Mouse (Mus musculus) kidney, embryonic 16.5 days (tissue): ENCODE results near the gene Pprc1. TPM values are rescaled to one million over a fixed set of nuclear protein-coding genes. Genes with fewer than 3 reads are reported as not detected.
A peak's percentile ranks its signal among the peaks of the same experiment; 100 is the strongest.

Source experiments
- ATAC-seq: fragments of 200-750 bp; cut with Nextera tagmentation; 2 replicates; pipeline ENCODE4 v1.8.0; 2017; ENCODE audit warnings: moderate TSS enrichment; ENCODE audit not compliant: low FRiP score, low TSS enrichment
- H3K27ac ChIP-seq: fragments of 300-500 bp; sonication (generic); 2 replicates; pipeline ENCODE4 v1.5.1; 2014; ENCODE audit warnings: low read length
- H3K27me3 ChIP-seq: fragments of 300-500 bp; sonication (generic); 2 replicates; pipeline ENCODE4 v1.6.1; 2014; ENCODE audit warnings: low read length, control low read depth, mixed read lengths; ENCODE audit not compliant: insufficient read depth
- H3K36me3 ChIP-seq: fragments of 300-500 bp; sonication (generic); 2 replicates; pipeline ENCODE4 v1.6.1; 2014; ENCODE audit warnings: low read length, control low read depth, mixed read lengths; ENCODE audit not compliant: insufficient read depth
- H3K4me1 ChIP-seq: fragments of 300-500 bp; sonication (generic); 2 replicates; pipeline ENCODE4 v1.6.1; 2014; ENCODE audit warnings: low read length, control low read depth, mixed read lengths; ENCODE audit not compliant: insufficient read depth
- H3K4me2 ChIP-seq: fragments of 300-500 bp; sonication (generic); replicated peaks from 2 replicates; pipeline ENCODE4 v1.6.1; 2014; ENCODE audit warnings: low read depth, low read length
- H3K4me3 ChIP-seq: fragments of 300-500 bp; sonication (generic); 2 replicates; pipeline ENCODE4 v1.5.1; 2014; ENCODE audit warnings: mild to moderate bottlenecking, low read length
- H3K9ac ChIP-seq: fragments of 300-500 bp; sonication (generic); replicated peaks from 2 replicates; pipeline ENCODE4 v1.6.1; 2014; ENCODE audit warnings: low read length
- H3K9me3 ChIP-seq: fragments of 300-500 bp; sonication (generic); 2 replicates; pipeline ENCODE4 v1.6.1; 2016; ENCODE audit warnings: low read length, control low read depth
- WGBS: fragments of 180-500 bp; shearing (Covaris S2); extraction: QIAGEN DNeasy Blood & Tissue Kit; methylation state at CpG from one replicate; pipeline ENCODE4 v1.1.7; 2014; 5-methylcytosine and 5-hydroxymethylcytosine counted together
- polyA plus RNA-seq: library from polyadenylated mRNA; unstranded; fragments of >200 nt; fragmentation: Nextera tagmentation; extraction: Ambion mirVana; gene quantifications from 2 replicates; pipeline ENCODE4 v1.2.1, GENCODE M21; 2015

The Pprc1 gene
- polyA plus RNA-seq, 1 experiment from 2014 or later, result 34.2 TPM

GRCm38 (mm10) chr19:46032731-46033510 lies 11.8 kb upstream of the Pprc1 start:
- no peak overlapping the region for H3K9ac ChIP-seq
- H3K36me3 ChIP-seq, result peaks cover 69% of the 10 kb centered on the region

GRCm38 (mm10) chr19:46033911-46034310 lies 10.8 kb upstream of the Pprc1 start:
- Histone ChIP-seq H3K27me3 (no peaks in the 10 kb centered on the region), H3K36me3 (peaks cover 69% of the 10 kb centered on the region), H3K4me1 (peaks cover 23% of the 10 kb centered on the region), H3K9ac (no peak overlapping the region), H3K4me2 (no peak overlapping the region), H3K4me3 (no peak overlapping the region), H3K27ac (no peak overlapping the region), H3K9me3 (0 out of 2 replicates have a peak, but pooled peaks cover 7% of the 10 kb centered on the region)
- no peak for ATAC-seq
- 95% methylated on average over 11 of the region's 11 CpGs for WGBS

More at GRCm38 (mm10) chr19:46032731-46033510, 11.8 kb upstream of the Pprc1 start:
- Histone ChIP-seq H3K9me3 (0 out of 2 replicates have a peak, but pooled peaks cover 7% of the 10 kb centered on the region), H3K4me1 (peaks cover 17% of the 10 kb centered on the region), H3K4me3 (no peak overlapping the region), H3K27me3 (no peaks in the 10 kb centered on the region), H3K4me2 (no peak overlapping the region), H3K27ac (no peak overlapping the region)
- ATAC-seq, result no peak
- WGBS, result 77% methylated on average over 26 of the region's 26 CpGs

- no peak overlapping the region for H3K4me2 ChIP-seq
- H3K9ac ChIP-seq, result no peak overlapping the region
- H3K27ac ChIP-seq, result no peak overlapping the region
- no peak overlapping the region for H3K4me3 ChIP-seq
- no peaks in the 10 kb centered on the region for H3K9me3 ChIP-seq
- H3K36me3 ChIP-seq, result peaks cover 56% of the 10 kb centered on the region
- H3K27me3 ChIP-seq, result no peaks in the 10 kb centered on the region
- no peak for ATAC-seq
- 89% methylated on average over 13 of the region's 13 CpGs for WGBS
- H3K4me1 ChIP-seq, result peaks cover 38% of the 10 kb centered on the region
Observed at GRCm38 (mm10) chr19:46035971-46036370, 8.7 kb upstream of the Pprc1 start.

- Histone ChIP-seq H3K36me3 (peaks cover 51% of the 10 kb centered on the region), H3K4me2 (peak overlapping the region; percentile 94), H3K27me3 (no peaks in the 10 kb centered on the region), H3K27ac (no peak overlapping the region), H3K4me3 (peak overlapping the region; percentile 68), H3K9me3 (no peaks in the 10 kb centered on the region), H3K4me1 (peaks cover 45% of the 10 kb centered on the region), H3K9ac (0 out of 2 replicates have a peak overlapping the region, but pooled peaks have one; percentile 81)
- WGBS, result 84% methylated on average over 13 of the region's 13 CpGs
- no peak for ATAC-seq
Observed at GRCm38 (mm10) chr19:46036477-46037242, 8.0 kb upstream of the Pprc1 start.

- peak overlapping the region; percentile 25 for H3K27ac ChIP-seq
Observed at GRCm38 (mm10) chr19:46037243-46037924, 7.3 kb upstream of the Pprc1 start.

GRCm38 (mm10) chr19:46037925-46038850 lies 6.5 kb upstream of the Pprc1 start:
- H3K9ac ChIP-seq, result peak overlapping the region; percentile 81
- peak overlapping the region; percentile 68 for H3K4me3 ChIP-seq
- H3K9me3 ChIP-seq, result no peaks in the 10 kb centered on the region
- peak overlapping the region; percentile 96 for H3K27ac ChIP-seq
- 9% methylated on average over 13 of the region's 13 CpGs for WGBS
- peak overlapping the region; percentile 94 for H3K4me2 ChIP-seq
- H3K27me3 ChIP-seq, result no peaks in the 10 kb centered on the region
- peaks cover 60% of the 10 kb centered on the region for H3K4me1 ChIP-seq
- no peak for ATAC-seq
- peaks cover 36% of the 10 kb centered on the region for H3K36me3 ChIP-seq

More at GRCm38 (mm10) chr19:46037243-46037924, 7.3 kb upstream of the Pprc1 start:
- Histone ChIP-seq H3K4me2 (peak overlapping the region; percentile 94), H3K4me3 (peak overlapping the region; percentile 68), H3K4me1 (peaks cover 52% of the 10 kb centered on the region), H3K9ac (peak overlapping the region; percentile 81), H3K36me3 (peaks cover 44% of the 10 kb centered on the region), H3K9me3 (no peaks in the 10 kb centered on the region), H3K27me3 (no peaks in the 10 kb centered on the region)
- WGBS, result 28% methylated on average over 6 of the region's 6 CpGs
- ATAC-seq, result no peak

- Histone ChIP-seq H3K4me2 (peak overlapping the region; percentile 94), H3K36me3 (peaks cover 29% of the 10 kb centered on the region), H3K4me1 (peaks cover 67% of the 10 kb centered on the region), H3K27me3 (no peaks in the 10 kb centered on the region), H3K27ac (peak overlapping the region; percentile 96), H3K4me3 (peak overlapping the region; percentile 68), H3K9ac (peak overlapping the region; percentile 81), H3K9me3 (no peaks in the 10 kb centered on the region)
- WGBS, result 1% methylated on average over 15 of the region's 17 CpGs
- ATAC-seq, result peak; percentile 47
Observed at GRCm38 (mm10) chr19:46038851-46039260, 5.8 kb upstream of the Pprc1 start.

- Histone ChIP-seq H3K27me3 (no peaks in the 10 kb centered on the region), H3K9me3 (no peaks in the 10 kb centered on the region), H3K4me3 (peak overlapping the region; percentile 68), H3K9ac (peak overlapping the region; percentile 81), H3K4me1 (peaks cover 71% of the 10 kb centered on the region), H3K4me2 (peak overlapping the region; percentile 94), H3K36me3 (peaks cover 23% of the 10 kb centered on the region), H3K27ac (peak overlapping the region; percentile 96)
- ATAC-seq, result peak; percentile 83
- 0% methylated on average over 12 of the region's 30 CpGs for WGBS
Observed at GRCm38 (mm10) chr19:46039478-46039877, 5.2 kb upstream of the Pprc1 start.
